29 mouse cellular contexts compared by ENCODE assay signal in the genomic region with DNA sequence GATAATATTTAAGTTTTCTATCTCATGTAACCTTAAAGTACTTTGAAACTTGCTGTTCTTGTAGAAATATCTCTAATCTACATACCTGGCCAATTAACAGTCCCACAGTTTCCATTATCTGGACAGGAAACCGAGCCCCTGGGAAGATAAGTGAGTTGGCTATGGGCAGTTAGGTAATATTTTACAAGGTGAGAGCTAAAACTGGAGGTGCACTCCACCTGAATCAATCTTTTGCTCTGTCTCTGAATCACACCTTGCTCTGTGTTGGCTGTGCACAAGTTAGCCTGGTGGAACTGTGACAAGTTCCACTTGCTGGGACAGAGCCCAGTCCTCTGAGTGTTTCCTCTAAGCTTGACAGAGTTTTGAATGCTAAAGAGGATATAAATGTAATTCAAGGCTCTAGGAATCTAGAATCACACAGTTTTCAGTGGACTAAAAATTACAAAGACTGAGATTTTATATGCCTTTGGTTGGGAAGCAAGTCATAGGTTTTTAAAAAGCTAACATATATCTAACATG. TPM values are rescaled to one million over a fixed set of nuclear protein-coding genes. Genes with fewer than 3 reads are reported as not detected.
DNase-seq lines count a peak whose midpoint lies in the region; ATAC-seq lines count a peak whose summit lies in the region.
"Had no signal": no experiment of that assay in that cellular context is flagged by ENCODE, and none has a peak within 500 bp of the region (broad histone marks: within the 10 kb centered on the region; RNA-seq: fewer than 3 reads in every experiment).

No protein-coding gene starts in this region.

- ATAC-seq in megakaryocyte-erythroid progenitor cell, adult 5-6 weeks (replicated peaks; ENCODE audit: low FRiP score, low TSS enrichment, poor library complexity, severe bottlenecking) = no peak
- ATAC-seq: CD4-positive, CD25-positive, alpha-beta regulatory T cell, adult 4 months; forebrain, embryonic 16.5 days; hindbrain, postnatal 0 days; midbrain, embryonic 13.5 days had no signal

- intact Hi-C loops in left cerebral cortex, postnatal 25 days (cut with DNase I) = loop anchor here (5.0 kb wide), 1 partner anchor 85 kb away; no protein-coding TSS in a partner anchor

- peak; percentile 21 to 66 for DNase-seq in frontal cortex, adult 2 months (ENCODE audit: extremely low spot score in 1 of 2, low spot score in 1 of 2)
- no peak for DNase-seq in frontal cortex, postnatal 14 days (ENCODE audit: low spot score in 2 of 2)
- peak; percentile 83 for DNase-seq in brain, adult 2 months (ENCODE audit: low read depth, low spot score)
- peak; percentile 24 to 87 for DNase-seq in left cerebral cortex, postnatal 25 days (ENCODE audit: low spot score in 2 of 2)
- DNase-seq in right cerebral cortex, postnatal 25 days = peak; percentile 49
- no peak for DNase-seq in layer of hippocampus, postnatal 14 days (ENCODE audit: low spot score in 2 of 2)
- DNase-seq: adrenal gland, postnatal 14 days; cerebellum, adult 8-10 months; gastrocnemius, postnatal 10 days; heart, adult 18-20 months; heart, postnatal 10 days; kidney, adult 18-20 months; kidney, postnatal 4 days; liver, embryonic 13.5 days; lung, embryonic 14.5 days; spleen, adult 18-20 months; thymus, adult 18-20 months; thymus, postnatal 36 days had no signal

RNA-seq across cellular contexts. Expression of gene Il1a, which starts 12.4 kb away (rescaled TPM):
- 1.3 and 1.4 TPM in 2 replicates for polyA plus RNA-seq in frontal cortex, adult 2 months (2012; rRNA removed)
- total RNA-seq in left cerebral cortex, postnatal 25 days (2021) = 1 to 10 TPM in 1 of 2 experiments, under 1 TPM in 1; 0.39 to 1.0 TPM
- total RNA-seq in megakaryocyte-erythroid progenitor cell, adult 5-6 weeks (2014; fragmentation: Nextera tagmentation) = not detected in 2 replicates
- total RNA-seq in megakaryocyte-erythroid progenitor cell, adult 5-6 weeks (2017) = not detected in 2 replicates
- total RNA-seq in layer of hippocampus, postnatal 14 days (2021) = under 1 TPM; 0.48 to 0.76 TPM
- total RNA-seq: common myeloid progenitor, adult 5-6 weeks; gastrocnemius, postnatal 10 days; heart, adult 18-20 months; hindbrain, postnatal 0 days had no signal
- polyA plus RNA-seq: CD4-positive, CD25-positive, alpha-beta regulatory T cell, adult 4 months; embryonic facial prominence, embryonic 10.5 days; heart, embryonic 12.5 days; kidney, embryonic 16.5 days; lung, embryonic 14.5 days; neural tube, embryonic 11.5 days had no signal

RNA-seq across cellular contexts. Expression of gene Ckap2l, which starts 25.2 kb away (rescaled TPM):
- polyA plus RNA-seq in frontal cortex, adult 2 months (2012; rRNA removed) = 0.26 and 0.34 TPM in 2 replicates
- under 1 TPM; 0.21 to 0.53 TPM for total RNA-seq in left cerebral cortex, postnatal 25 days (2021)
- total RNA-seq in megakaryocyte-erythroid progenitor cell, adult 5-6 weeks (2014; fragmentation: Nextera tagmentation) = 39.1 and 54.2 TPM in 2 replicates
- 45.8 and 64.8 TPM in 2 replicates for total RNA-seq in megakaryocyte-erythroid progenitor cell, adult 5-6 weeks (2017)
- total RNA-seq in layer of hippocampus, postnatal 14 days (2021) = 1 to 10 TPM; 1.3 to 2.1 TPM

RNA-seq across cellular contexts. Expression of gene Il1b, which starts 48.8 kb away (rescaled TPM):
- polyA plus RNA-seq in frontal cortex, adult 2 months (2012; rRNA removed) = 0.21 and 0.40 TPM in 2 replicates
- not detected for total RNA-seq in left cerebral cortex, postnatal 25 days (2021)
- not detected in 2 replicates for total RNA-seq in megakaryocyte-erythroid progenitor cell, adult 5-6 weeks (2014; fragmentation: Nextera tagmentation)
- 0.56 and 4.3 TPM in 2 replicates for total RNA-seq in megakaryocyte-erythroid progenitor cell, adult 5-6 weeks (2017)
- total RNA-seq in layer of hippocampus, postnatal 14 days (2021) = not detected
- polyA plus RNA-seq: embryonic facial prominence, embryonic 10.5 days; forebrain, embryonic 16.5 days; hindbrain, embryonic 11.5 days; hindbrain, postnatal 0 days; lung, embryonic 14.5 days; midbrain, embryonic 13.5 days; neural tube, embryonic 11.5 days had no signal

Comparison
In these comparisons a context has a peak if more than half of its experiments do, and no peak if none do; other contexts are left out.
1. DNase-seq: peak in frontal cortex, adult 2 months (2 of 2), brain, adult 2 months (single experiment), left cerebral cortex, postnatal 25 days (2 of 2) and right cerebral cortex, postnatal 25 days (single experiment); none in frontal cortex, postnatal 14 days (0 of 2) and layer of hippocampus, postnatal 14 days (0 of 2).
2. RNA of gene Ckap2l, which starts 25.2 kb away (total RNA-seq): 39.1 to 64.8 TPM in megakaryocyte-erythroid progenitor cell, adult 5-6 weeks; 1.3 to 2.1 TPM in layer of hippocampus, postnatal 14 days and 0.21 to 0.53 TPM in left cerebral cortex, postnatal 25 days; every median in the first group is over 10 times any median in the second.